Mouse (Mus musculus): ENCODE data around the gene Ssh3.

The Ssh3 gene

DNA sequence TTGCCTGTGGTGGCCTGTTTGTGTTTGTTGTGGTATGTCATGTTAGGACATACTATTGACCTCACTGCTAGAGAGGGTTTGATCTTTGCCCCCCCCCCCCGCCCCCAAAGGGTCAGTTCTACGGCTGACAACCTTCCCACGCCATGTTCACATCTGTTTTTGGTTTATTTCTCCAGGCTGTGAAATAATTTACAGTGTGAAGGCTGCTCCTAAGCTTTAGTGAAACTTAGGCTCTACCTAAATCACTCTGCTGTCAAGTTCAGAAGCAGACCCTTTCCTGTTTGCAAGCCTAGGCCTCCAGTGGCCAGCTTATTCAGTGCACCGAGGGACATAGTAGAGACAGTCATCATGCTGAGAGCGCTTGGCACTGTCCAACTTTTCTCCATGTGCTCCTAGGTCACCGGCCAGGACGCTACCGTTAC, 28.7 kb downstream of the Ssh3 start:
- no peak for DNase-seq

DNA sequence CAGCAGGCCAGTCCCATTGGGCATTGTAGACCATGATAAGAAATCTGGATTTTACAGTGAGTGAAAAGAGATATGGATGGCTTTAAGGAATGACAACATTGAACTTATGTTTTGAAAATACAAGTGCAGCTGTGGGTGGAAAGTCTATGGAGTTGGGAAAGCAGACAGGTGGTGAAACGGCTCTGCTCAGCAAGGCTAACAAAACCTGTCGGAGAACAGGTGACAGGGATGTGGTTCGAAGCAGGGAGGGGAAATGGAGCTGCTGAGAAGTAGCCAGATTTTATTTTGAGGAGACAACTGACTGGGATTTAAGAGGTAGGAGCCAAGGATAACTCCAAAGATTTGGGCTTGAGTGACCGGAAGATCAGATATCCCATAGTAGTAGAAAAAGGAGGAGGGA, 34.4 kb downstream of the Ssh3 start:
- DNase-seq: no peak

DNA sequence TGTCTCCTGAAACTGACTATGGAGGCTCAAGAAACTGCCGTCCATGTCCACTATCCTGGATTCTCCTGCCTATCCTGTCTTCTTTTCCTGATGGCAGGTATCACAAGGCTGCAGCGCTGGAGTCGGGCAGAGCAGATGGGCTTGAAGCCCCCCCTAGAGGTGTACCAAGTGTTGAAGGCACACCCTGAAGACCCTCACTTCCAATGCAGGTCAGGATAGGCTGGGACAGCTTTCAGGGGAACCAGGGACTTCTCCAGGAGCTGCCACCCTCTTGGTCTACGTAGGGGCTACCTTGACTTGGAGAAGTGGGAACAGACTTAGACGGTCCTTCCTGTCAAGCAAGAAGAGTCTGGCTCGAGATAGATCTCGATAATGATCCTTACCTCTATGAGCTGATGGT, 36.3 kb downstream of the Ssh3 start:
- no peak for DNase-seq

DNA sequence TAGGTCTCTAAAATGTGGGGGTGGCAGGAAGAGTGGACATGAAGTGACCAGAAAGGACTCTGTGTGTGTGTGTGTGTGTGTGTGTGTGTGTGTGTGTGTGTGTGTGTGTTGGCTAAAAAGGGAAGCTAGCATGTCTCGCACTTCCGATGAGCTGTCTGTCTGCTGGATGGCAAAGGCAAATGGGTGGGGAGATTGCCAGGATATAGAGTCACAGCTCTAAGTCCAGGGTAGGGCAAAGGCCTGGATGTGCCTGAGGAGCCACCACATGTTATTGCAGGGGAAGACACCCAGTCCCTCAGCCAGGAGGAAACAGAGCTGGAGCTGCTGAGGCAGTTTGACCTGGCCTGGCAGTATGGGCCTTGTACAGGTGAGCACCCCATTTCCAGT, 36.8 kb downstream of the Ssh3 start:
- no peak for DNase-seq

DNA sequence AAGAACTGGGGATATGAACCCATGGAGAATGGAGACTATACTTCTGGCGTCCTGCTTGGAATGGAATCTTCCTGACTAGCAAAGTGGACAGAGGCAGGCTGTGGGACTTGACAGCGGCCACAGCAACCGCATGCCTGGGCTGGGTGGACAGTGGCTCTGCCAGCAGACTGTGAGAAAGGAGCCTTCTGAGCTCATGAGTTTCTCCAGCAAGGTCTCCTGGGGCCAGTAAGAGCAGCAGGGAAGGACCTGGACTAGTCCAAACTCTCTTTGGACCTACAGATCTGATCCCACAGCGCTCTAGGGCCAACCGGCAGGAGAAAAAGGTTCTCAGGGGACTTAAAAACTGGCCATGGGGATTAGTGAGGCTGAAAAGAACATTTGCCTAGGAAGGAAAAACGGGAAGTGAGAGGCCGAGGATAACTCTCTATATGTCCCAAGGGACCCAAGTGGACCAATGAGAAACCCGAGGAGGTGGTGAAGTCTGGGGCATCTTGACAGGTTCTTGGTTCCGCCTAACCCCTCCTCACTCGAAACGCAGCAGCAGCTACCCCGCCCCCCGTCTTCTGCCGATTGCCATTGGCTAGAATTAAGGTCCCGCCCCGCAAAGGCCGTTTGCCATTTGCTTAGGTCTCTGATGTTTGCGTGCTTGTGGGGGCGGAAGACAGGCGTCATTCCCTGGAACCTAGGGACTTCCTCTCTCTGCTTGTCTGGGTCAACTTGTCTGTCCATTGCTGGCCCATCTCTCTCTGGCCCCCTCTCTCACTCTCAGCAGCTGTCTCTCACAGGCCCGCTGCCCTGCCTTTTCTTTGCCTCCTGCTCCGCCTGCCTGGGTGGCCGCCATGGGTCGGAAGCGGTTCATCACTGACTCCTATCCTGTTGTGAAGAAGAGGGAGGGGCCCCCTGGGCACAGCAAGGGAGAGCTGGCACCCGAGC, 37.5 kb downstream of the Ssh3 start, which contains the start of gene Pold4:
Pold4 (plus strand) TSS at position 647 of the 933 bp plus-strand sequence.
- peak; percentile 98 for DNase-seq

DNA sequence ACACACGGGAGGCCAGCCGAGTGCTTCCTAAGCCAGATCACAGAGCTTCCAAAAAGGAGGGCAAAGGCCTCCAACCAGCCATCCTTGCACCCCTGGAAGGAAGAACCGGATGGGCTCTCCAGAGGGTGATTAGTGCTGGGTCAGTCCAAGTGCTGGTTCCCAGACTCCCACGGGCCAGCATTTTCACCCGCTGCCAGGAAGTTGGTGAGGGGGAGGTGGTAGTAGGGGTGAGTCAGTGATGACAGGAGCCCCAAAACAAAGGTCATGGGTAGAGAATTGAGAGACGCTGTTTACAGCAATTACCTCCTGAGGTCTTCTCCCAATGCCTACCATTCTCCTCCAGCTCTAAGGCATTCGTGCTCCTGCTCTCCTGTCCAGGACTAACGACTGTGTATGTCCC, 38.6 kb downstream of the Ssh3 start:
- DNase-seq: no peak

DNA sequence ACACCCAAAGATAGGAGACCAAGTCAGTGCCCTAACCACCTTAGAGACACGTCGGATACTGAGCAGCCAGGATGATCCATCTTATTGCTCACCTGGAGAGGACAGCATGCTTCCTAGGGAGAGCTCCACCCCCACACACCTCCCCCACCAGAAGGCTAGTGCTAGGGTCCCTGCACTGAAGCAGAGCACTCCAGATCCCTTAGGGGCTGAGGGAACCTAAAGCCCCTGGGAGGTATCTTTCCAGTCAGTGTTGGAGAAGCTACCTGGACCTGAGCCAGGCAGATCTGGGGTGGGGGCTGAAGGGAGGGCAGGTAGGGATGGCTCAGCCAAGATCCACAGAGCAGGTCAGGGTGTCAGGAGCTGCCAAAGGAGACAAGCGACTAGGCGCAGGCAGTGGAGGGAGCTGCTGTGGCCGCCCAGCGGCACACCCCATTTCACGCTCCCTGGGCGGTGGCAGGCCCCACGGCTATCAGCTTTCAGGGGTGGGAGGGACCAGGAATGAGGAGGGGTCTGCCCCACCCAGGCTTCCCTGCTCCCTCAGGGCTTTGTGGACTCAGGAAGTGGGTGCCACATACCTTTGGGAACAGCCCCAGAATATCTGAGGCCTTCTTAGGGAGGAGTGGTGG, 39.4 kb downstream of the Ssh3 start:
- peak; percentile 55 for DNase-seq

DNA sequence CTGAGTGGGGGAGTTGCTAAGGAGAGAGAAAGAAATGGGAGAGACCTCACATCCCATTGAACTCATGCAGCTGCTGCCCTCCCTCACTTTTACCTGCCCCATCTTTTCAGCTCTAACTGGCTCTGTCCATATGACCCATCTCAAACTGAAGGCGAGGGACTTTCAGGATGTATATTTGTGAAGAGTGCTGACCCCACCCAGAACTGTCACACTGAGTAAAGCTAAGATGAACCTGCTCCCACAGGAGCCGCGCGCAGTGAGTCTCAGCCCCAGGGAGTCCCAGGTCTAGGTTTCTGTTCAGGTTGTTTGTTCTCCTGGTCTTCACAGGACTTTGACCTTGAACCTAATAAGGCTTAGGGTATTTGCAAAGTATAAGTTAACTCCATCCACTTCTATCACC, 40.1 kb downstream of the Ssh3 start:
- DNase-seq: no peak

DNA sequence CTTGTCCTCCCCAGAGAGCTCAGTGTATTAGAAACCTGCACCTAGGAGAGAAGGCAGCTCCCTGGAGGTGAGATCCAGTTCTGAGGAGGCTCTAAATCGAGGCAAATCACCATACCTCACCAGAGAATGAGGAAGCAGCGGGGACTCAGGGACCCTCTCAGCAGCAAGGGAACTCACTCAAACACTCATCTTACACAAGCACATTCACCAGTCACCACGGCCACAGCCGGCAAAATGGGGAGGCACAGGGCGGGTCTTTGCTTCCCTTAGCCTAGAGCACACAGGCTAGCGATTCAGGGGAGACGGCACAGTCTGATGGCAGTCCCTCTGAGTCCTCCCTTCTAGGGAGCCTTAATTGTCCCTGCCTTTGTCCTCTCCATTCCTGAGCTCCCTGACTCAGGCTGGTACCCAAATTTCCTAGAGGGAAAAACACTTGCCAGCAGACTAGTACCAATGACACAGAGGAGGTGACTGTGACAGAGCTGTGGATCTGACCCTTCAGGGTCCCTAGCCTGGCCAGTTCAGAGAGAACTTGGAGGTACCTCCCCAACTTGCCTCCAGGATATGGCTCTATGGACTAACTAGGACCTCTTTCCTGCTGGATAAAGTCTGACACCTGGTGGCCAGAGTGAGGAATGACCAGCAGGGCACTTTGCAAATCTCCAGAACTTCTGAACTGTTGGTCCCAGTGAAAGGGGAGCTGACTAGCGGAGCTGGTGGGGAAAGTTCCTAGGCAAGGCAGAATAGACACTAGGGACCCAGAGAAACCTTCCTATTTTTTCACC, 40.9 kb downstream of the Ssh3 start:
- DNase-seq: peak; percentile 65

DNA sequence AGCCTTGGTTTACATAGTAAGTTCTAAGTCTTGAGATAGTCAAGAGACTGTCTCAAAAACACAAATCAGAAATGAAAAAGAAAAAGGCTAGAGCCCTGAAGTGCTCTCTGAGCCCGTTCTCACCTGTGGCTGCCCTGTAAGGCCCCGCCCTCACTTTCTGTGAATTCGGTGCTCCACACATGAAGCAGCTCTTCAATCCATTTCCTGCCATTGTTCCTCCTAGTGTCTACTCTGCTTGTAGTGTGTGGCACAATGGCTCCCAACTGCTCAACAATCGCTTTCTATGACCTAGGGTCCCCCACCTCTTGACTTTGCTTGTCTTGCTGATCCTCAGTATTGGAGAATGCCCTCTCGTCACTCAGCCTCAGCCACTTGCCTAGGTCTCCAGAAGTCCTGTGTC, 41.5 kb downstream of the Ssh3 start:
- no peak for DNase-seq

DNA sequence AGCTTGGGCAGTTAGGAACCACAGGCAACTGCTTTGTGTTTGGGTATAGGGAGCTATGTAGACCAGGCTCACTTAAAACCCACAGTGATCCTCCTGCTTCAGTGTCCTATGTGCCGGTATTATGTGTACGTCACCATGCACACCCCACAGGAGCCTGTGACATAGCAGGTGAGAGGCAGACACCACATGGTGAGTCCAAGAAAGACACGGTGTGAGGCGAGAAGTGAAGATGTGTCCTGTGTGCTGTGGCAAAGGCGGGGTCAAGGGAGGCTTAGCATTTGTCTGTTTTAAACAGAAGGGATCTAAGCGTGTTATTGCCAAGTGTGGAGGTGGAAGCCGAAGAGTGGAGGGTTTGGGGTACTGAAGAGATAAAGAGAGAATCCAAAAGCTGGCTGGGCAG, 42.2 kb downstream of the Ssh3 start:
- no peak for DNase-seq

DNA sequence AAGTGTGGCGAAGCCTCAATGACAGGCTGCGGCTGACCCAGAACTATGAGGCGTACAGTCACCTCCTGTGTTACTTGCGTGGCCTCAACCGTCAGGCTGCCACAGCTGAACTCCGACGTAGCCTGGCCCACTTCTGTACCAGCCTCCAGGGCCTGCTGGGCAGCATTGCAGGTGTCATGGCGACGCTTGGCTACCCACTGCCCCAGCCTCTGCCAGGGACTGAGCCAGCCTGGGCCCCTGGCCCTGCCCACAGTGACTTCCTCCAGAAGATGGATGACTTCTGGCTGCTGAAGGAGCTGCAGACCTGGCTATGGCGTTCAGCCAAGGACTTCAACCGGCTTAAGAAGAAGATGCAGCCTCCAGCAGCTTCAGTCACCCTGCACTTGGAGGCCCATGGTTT, 46.8 kb downstream of the Ssh3 start:
- no peak for DNase-seq

DNA sequence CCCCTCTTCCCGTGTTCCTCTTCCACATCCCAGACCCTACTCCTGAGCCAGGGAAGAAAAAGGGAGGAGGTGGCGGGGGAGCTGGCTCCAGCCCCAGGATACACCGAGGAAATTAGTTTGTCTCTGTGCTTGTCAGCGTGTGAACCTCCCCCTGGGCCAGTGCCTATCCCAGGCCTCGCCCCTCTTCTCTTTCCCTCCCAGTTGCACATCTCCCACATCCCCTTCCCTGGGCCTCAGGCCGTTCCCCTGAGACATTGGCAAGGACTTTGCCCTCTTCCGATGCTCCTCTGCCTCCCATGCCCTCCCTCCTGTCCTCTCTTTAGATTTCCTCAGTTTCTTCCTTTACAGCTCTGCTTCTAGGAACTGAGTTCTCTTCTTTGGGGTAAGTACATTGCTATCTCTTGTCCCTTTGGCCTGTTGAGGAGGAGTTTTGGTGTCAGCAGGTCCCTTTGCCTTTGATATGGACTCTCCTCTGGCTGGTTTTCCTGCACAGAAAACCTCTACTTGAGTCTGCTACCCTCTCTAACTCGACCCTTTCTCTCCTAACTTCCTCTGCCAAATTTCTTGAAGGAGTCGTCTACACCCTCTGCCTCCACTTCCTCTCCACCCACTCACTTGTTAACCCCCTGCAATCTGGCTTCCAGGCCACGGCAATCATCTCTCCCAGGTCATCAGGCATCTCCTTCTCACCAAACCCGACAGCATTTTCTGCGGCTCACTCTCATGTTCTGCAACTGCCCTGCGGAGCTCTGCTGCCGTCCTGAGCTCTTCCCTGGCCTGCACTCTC, 47.8 kb downstream of the Ssh3 start:
- no peak for DNase-seq

DNA sequence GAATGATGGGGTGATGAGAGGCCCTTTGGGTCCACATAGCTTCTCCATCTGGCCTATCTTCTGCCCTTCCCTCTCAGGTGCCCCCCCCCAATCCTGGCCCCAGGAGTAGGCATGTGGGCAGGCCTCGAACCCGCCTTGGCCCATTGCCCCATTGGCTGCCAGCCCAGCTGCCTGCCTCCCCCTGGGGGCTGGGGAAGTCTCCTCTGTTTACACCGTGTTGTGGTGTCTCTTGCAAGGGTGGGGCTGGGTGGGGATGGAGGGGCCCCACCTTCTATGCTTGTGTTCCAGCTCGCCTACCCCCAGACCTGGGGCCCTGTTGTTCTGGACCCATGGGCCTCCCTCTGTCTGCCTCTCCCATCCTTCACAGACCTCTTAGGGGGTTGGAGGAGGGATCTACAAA, 48.6 kb downstream of the Ssh3 start:
- DNase-seq: no peak

DNA sequence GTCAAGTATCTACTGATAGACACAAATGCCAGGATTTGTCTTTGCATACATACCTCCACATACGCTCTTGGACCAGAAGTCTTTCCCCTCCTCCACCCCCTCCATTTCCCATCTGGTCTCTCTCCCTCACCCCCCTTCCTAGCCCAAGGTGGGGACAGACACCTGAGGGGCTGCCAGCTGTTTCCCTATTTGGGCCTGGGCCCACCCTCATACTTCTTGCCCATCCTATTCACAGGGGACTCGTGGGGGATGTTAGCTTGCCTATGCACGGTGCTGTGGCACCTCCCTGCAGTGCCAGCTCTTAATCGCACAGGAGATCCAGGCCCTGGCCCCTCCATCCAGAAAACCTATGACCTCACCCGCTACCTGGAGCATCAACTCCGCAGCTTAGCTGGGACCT, 49.0 kb downstream of the Ssh3 start:
- no peak for DNase-seq

DNA sequence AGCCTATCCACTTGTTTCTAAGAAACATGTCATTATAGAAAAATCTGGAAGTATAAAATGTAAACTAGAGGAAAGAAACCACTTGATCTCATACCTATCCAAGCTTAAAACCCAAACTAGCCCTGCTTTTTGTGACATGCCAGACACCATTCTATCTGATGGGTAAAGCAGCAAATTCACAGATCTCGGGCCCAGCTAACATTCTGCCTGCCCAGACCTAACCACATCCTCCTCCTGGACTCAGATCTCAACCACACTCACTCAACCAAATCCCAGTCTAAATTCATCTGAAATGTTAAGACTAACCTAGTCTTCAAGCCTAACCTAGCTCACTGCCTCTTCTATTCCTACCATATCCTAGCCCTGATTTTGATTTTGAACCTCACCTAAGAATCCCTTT, 50.2 kb downstream of the Ssh3 start:
- no peak for DNase-seq

DNA sequence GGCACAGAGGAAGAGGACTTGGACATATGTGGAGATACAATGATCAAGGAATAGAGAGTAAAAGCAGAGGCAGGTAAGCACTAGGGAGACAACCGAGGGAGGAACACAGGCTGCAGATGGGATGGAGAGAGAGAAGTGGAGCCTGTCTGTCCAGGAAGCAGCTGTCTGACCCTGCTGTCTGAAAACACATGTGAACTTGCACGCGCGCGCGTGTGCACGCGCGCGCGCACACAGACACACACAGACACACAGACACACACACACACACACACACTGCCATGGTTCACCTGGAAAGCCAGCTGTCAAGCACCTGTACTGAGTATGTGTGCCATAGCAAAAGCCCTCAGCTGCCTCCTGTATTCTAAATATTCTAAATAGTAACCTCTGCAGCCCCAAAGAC, 50.7 kb downstream of the Ssh3 start:
- DNase-seq: no peak

DNA sequence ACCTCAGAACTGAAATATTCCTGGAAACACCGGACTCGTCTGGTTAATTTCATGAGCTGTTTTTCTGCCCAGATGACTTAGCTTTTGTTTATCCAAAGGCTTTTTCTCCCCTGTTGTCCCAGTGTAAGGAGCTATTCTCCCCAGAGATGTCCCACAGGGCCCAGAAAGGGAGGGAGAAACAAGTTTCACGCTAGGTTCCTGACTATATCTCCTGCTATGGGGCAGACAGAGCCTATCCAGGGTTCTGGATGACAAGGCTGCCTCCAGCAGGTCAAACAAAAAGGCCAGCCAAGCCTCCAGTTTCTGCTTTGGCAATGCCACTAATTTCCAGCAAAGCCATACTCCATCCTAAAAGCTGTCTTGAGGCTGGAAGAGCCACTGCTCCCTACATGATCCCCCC, 51.1 kb downstream of the Ssh3 start:
- DNase-seq: no peak

DNA sequence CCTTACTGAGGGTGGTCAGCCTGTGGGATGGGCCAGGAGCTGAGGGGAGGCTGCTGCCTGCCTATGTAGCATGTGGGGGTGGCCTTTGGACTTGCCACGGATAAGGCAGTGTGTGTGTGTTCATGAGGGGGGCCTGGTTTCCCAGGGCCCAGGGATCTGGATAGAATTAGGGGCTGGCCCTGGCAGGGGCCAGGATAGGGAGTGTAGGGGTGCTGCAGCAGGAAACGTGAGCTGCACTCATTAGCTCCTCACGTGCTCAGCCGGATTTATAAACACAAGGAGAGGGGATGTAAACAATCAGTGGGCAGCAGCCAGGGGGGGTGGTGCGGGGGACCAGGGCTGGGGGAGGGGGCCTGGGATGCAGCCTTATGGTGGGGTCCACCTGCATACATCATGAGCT, 51.8 kb downstream of the Ssh3 start:
- no peak for DNase-seq

DNA sequence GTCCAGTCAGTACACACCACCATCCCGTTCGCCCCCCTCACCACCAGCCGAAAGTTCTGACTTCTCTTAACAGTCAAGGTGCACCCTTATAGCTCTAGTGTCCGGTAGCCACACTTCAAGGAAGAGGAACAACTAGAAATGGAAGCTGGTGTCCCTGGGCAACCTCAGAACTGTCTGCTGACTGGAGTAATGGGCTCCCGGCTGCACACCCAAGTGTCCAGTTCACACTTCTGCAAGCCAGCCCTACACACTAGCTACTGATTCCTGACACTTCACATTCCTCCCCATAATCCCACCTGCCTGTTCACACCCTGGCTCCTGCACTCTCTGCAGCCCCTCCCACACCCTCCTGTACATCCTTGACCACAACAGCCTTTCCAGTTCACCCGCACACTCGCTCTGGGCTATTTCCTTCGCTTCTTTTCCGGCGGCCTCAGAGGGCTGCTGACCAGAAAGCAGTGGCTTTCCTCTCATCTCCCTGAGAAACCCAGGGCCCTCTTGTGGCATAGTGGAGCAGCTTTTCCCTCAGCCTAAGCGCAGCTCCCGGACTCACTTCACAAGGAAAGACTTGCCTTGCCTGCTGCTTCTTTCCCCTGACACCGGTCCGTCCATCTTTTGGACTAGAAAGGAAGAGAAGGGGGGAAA, 52.8 kb downstream of the Ssh3 start:
- DNase-seq: no peak

DNA sequence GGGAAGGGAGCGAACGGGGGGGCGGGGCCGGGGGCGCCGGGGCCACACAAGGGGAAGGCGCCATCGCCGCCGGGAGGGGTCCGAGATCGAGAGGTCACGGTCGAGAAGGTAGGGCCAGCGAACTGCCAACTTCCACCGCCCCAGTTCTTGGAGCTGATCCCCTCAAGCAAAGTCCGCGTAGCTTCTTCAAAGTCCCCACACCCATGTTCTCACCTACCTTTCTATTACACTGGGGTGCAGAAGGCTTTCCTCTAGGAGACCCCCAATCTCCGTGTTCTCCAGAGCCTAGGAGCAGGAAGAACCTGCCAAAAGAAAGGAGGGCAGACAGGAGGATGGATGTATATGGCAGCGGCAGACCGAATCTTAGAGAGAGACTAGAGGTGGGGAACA, 53.5 kb downstream of the Ssh3 start:
- no peak for DNase-seq

DNA sequence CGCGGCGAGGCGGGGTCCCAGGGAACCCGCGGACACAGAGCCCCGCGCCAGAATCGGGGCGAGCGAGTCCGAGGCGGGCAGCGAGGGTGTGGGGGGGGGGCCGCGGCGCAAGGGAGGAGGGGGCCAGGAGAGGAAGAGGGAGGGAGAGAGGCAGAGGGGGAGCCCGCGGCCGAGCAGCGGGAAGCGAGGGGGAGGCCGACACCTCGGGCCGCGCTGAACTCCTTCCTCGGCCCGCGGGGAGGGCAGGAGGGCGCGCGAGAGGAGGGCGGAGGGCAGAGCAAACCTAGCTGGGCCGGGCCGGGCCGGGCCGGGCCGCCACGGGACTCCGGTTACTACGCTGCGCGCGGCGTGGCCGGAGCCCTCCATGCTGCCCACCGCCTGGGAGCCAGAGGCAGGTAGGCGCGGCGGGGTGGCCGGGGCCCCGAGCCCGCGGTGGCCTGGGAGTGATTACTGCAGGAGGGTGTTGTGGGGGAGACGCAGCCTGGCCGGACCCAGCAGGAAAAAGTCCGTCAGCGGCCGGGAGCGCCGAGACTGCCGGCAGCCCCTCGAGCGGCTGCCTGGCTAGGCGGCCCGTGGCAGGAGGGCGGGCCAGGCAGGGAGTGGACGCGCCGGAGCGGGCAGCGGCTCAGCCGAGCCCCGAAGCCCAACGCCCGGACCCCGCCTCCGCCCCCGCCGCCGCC, 54.1 kb downstream of the Ssh3 start:
- DNase-seq: no peak

All from cerebellum, adult 11-12 months (tissue).